Mouse (Mus musculus) cerebellum, postnatal 10 days (tissue): ENCODE measurements around the gene Gm49450.
"Not testable (repeated sequence)": the region's sequence is repeated elsewhere in the genome, so short reads cannot be mapped to it uniquely, and the experiment has no call there.

Experiments
- DNase-seq, 2 experiments: peaks; one replicate each; pipeline ENCODE4 v3.0.0; 2021; ENCODE audit warnings: mixed read lengths in 2 of 2

Gene Gm49450

GRCm38 (mm10) chr15:98923031-98923537, 30.3 kb downstream of the Gm49450 start:
- no peak for DNase-seq

- DNase-seq = no peak
Measured at GRCm38 (mm10) chr15:98922581-98922980, 30.8 kb downstream of the Gm49450 start.

DNA sequence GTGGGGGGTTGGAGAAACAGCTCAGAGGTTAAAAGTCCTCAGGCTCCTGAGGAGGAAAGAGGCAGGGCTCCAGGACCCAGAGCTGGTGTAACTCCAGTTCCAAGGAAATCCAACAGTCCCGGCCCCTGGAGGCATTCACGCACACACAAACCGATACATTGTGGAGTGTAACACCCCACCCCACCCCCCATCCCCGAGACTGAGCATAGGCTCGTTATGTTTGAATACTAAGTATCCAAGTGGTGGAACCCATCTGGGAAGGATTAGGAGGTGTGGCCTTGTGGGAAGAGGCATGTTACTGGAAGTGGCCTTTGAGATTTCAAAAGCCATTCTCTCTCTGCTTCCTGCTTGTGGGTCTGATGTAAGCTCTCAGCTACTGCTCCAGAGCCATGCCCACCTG, 31.8 kb downstream of the Gm49450 start:
- no peak for DNase-seq

- not testable (repeated sequence) for DNase-seq
Measured at GRCm38 (mm10) chr15:98918499-98918895, 34.9 kb downstream of the Gm49450 start.

DNA sequence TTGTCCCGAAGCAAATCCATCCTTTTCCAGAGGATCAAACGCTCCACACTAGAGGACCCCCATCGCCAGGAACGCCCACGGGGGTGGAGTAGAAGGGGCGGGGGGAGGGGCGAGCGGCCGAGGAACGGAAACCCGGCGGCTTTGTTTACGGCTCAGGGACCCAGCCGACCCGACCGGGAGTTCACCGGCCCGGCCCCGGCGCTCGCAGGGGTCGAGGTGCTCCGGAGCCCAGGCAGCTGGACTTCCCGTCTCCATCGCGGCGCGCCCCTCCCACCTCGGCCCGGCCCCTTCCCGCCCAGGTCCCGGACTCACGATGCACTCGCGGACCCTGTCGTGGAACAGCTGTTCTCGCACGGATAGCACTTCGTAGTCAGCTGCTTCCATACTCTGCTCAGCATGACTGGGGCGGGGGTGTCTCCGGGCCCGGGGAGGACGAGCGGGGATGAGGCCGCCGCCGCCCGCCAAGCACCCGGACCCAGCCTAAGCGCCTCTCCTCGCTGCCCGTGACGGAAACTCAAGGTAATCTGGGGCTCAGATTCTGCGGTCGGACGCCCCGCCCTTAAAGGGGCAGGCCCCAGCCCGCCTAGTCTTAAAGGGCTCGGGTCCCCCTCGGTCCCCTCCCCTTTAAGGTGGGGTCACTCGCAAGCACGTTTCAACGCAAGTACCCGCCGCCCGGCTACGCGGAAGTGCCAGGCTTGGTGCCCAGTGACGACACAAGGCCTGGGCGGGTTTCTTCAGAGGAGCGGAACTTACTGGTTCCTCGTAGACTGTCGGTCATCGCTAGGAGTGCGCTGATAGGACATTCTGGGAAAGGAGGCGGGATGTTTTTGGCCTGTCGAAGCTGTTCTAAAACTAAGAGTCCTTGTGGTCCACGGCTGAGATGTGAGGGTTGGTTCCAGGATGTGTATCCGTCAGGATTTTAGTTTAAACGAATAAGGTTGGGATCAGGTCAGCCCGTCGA, 35.5 kb downstream of the Gm49450 start, which contains the start of gene Lmbr1l:
Gene Lmbr1l (minus strand): TSS at position 694 of the 961 bp plus-strand sequence.
- DNase-seq = peak; percentile 100

GRCm38 (mm10) chr15:98917091-98917490, 36.3 kb downstream of the Gm49450 start:
- DNase-seq = no peak

DNA sequence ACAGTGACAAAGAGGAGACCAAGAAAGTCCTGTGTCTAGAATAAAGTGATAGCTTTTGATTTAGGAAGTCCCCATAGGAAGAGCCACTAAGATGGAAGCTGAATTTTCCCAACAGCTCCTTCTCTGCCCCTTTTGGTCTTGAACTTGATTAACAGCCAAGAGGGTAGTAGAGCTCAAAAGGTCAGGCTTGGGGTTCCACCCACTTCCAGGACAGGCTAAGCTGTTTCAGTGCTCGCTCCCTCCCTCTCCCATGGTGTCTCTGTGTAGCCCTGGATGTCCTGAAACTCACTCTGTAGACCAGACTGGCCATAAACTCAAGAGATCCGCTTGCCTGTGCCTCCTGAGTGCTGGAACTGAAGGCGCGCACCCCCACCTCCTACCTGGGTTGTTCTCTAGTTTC, 37.3 kb downstream of the Gm49450 start:
- no peak for DNase-seq

GRCm38 (mm10) chr15:98914903-98915302, 38.4 kb downstream of the Gm49450 start:
- DNase-seq = no peak

GRCm38 (mm10) chr15:98904692-98905091, 48.7 kb downstream of the Gm49450 start:
- DNase-seq = peak; percentile 69 to 76

DNA sequence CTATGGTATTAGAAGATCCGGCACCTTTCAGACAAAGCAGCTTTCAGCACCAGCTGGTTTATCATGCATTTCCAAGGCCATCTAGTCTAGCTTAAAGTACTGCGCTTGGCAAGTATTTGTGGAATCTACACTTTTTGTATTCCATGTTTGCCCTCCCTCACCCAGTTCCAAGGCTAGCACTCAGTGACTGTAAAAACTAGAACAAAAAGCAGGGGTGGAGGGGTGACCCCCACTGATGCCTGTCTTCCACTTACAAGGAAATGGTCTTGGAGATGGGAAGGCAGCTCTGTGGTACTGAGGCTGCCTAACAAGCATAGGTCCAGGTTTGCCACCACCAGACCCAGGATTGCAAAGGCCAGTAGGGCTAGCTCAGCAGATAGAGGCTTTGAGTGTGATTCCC, 50.8 kb downstream of the Gm49450 start:
- no peak for DNase-seq

DNA sequence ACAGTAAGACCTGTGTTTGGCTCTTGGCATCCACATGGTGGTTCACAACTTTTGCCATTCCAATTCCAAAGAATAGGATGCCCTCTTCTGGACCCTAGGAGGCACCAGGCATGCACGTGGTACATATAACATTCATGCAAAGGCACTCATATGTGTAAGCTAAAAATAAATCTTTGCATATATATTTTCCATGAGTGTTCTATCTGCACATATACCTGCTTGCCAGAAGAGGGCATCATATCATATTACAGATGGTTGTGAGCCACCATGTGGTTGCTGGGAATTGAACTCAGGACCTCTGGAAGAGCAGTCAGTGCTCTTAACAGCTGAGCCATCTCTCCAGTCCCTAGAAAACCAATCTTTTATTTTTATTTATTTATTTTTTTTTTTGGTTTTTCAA, 51.8 kb downstream of the Gm49450 start:
- DNase-seq = no peak

- peak; percentile 40 to 45 for DNase-seq
Measured at GRCm38 (mm10) chr15:98897928-98898800, 55.2 kb downstream of the Gm49450 start, which contains the start of gene Dhh. TSS of gene Dhh (minus strand) at chr15:98898540.

DNA sequence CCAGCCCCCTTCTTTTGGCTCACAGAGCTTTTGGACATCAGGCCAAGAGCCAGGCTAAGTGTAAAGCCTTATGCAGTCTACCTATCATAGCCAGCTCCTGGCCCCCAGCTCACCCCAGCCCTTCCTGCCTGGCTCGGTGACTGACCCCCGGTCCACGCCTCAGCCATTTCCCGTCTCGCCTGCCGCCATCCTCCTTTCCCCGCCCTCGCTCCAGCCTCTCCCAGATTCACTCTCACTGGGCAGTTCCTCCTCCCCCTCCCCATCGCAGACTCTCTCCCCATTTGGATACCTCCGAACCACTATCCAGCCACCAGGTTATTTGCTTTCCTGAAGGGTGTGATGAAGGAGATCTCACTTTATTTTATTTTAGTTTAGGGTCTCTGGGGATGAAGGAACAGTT, 55.9 kb downstream of the Gm49450 start:
- DNase-seq = no peak

- peak; percentile 47 to 48 for DNase-seq
Measured at GRCm38 (mm10) chr15:98895635-98896589, 57.4 kb downstream of the Gm49450 start.

DNA sequence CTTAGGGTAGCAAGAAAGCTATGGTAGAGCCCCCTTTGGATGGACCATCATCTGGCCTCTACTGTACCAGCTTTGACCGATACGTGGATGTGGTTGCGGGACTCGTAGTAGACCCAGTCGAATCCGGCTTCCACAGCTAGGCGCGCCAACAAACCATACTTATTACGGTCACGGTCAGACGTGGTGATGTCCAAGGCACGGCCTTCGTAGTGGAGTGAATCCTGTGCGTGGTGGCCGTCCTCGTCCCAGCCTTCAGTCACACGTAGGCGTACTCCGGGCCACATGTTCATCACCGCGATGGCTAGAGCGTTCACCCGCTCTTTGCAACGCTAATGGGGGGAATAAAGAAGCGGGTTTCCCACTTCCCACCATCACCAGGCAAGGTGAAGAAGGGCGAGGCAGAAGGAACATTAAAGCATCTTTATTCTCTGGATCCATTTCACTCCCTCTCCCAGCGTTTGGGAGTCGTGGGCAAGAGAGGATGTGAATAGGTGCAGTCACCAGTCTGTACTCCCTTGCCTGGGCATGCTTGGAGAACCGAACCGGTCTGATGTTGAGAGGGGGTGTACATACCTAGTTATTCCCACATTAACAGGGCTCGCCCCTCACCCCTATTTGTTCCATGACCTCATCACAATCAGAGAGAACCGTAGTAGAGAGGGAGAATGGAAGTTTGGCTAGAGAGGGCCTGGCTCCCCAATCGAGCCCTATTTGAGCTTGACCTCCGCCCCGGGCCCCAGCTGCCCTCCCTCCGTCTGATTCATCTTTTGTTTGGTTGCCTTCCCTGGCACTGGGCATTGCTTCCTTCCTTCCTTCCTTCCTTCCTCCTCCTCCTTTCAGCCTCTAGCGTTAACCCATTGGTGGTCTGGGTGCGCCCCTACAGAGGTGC, 58.4 kb downstream of the Gm49450 start:
- peak in 1 of 2 experiments; percentile 40 for DNase-seq

- DNase-seq = peak; percentile 54 to 63
Measured at GRCm38 (mm10) chr15:98893940-98894745, 59.2 kb downstream of the Gm49450 start, which contains the start of gene Rhebl1. TSS of gene Rhebl1 (minus strand) at chr15:98894540.

GRCm38 (mm10) chr15:98893036-98893435, 60.3 kb downstream of the Gm49450 start:
- no peak for DNase-seq

DNA sequence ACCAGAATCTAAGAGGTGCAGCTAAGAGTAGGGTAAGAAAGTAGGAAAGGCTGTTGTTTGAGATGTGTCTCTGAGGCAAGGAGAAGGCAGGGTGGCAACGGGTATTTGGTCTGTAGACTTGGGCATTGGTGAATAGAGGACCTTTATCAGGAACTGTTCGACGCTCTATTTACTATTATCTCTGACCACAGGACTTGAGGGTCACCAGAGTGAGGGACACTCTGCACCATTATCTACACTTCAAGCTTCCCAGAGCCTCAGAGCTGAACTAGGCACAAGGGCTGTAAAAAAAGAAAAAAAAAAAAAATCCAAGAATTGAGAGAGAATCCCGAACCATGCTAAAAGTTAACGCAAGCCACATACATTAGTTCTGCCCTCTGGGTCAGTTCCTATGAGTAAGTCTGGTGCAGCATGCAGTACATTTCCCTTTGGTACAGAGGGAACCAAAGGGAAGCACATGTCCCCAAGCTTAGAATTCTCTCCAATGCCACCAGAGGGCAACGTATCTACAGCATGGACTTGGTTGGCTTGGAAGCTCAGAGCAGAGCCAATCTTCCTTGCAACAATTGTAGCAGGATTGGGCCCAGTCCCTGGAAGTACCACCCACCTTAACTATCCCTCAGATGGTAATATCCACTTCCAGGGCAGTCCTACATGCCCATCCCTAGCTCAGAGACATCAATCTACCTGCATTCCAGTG, 61.3 kb downstream of the Gm49450 start:
- DNase-seq = peak; percentile 81 to 83

DNA sequence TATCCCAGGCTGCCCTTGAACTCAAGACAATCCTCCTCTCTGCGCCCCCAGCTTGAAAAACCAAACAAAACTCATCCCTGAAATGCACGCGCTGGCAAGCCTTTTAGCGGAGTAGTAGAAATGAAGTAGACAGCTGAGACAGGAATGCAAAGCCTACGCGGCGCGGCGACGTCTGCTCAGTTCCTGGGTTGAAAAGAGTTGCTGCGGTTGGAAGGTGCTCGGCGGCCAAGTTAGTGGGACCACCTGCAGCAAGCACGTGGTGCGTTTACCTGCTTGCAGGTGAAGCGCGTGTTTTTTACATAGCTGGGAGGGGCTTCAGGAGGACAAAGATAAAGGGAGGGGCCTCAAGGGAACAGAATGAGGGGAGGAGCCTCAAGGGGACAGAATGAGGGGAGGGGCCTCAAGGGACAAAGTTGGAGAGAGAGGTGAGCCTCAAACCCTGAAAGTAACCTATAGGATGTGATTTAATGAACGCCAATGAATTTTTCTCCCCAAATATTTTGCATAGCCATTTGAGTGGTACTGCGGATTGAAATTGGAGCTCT, 62.1 kb downstream of the Gm49450 start:
- DNase-seq = no peak
